Mouse (Mus musculus): ENCODE data around the gene Notum. TPM values are rescaled to one million over a fixed set of nuclear protein-coding genes. Genes with fewer than 3 reads are reported as not detected.
A peak's percentile ranks its signal among the peaks of the same experiment; 100 is the strongest.

Notum gene
- polyA plus RNA-seq, 1 experiment from 2014 or later = 0.27 TPM

GRCm38 (mm10) chr11:120613976-120614375, 47.0 kb downstream of the Notum start:
- ATAC-seq (ENCODE audit: low read depth) (no peak), DNase-seq (no peak)
- Histone ChIP-seq H3K9me3 (replicated peaks) (no peaks in the 10 kb centered on the region), H3K36me3 (peaks cover 75% of the 10 kb centered on the region), H3K4me2 (no peak overlapping the region), H3K4me3 (replicated peaks) (no peak overlapping the region), H3K27me3 (peaks cover 3% of the 10 kb centered on the region), H3K4me1 (replicated peaks) (peaks cover 49% of the 10 kb centered on the region), H3K27ac (peak overlapping the region; percentile 18; the same call in 1 of the 2 replicates), H3K9ac (no peak overlapping the region)
- WGBS (ENCODE audit: insufficient replicate concordance) = 81% methylated on average over 8 of the region's 8 CpGs

- no peak overlapping the region for H3K4me2 ChIP-seq
- no peak overlapping the region for H3K9ac ChIP-seq
- WGBS (ENCODE audit: insufficient replicate concordance) = 80% methylated on average over 10 of the region's 10 CpGs
- peaks cover 70% of the 10 kb centered on the region for H3K36me3 ChIP-seq
- no peak for DNase-seq
- ATAC-seq (ENCODE audit: low read depth) = no peak
- H3K27me3 ChIP-seq = peaks cover 8% of the 10 kb centered on the region
- H3K9me3 ChIP-seq (replicated peaks) = no peaks in the 10 kb centered on the region
- no peak overlapping the region for H3K4me3 ChIP-seq (replicated peaks)
- H3K4me1 ChIP-seq (replicated peaks) = peaks cover 50% of the 10 kb centered on the region
- peak overlapping the region; percentile 18; the same call in 1 of the 2 replicates for H3K27ac ChIP-seq
These were observed 47.4 kb downstream of the Notum start for GRCm38 (mm10) chr11:120613481-120613972.

- DNase-seq = peak; percentile 69
- H3K4me2 ChIP-seq = no peak overlapping the region
- peaks cover 16% of the 10 kb centered on the region for H3K27me3 ChIP-seq
- no peak overlapping the region for H3K9ac ChIP-seq
- H3K4me3 ChIP-seq (replicated peaks) = no peak overlapping the region
- peaks cover 51% of the 10 kb centered on the region for H3K4me1 ChIP-seq (replicated peaks)
- WGBS (ENCODE audit: insufficient replicate concordance) = 37% methylated on average over 6 of the region's 6 CpGs
- ATAC-seq (ENCODE audit: low read depth) = peak; percentile 8; the same call in 1 of the 2 replicates
- H3K9me3 ChIP-seq (replicated peaks) = no peaks in the 10 kb centered on the region
- H3K27ac ChIP-seq = no peak overlapping the region
- peaks cover 64% of the 10 kb centered on the region for H3K36me3 ChIP-seq
These were observed 48.2 kb downstream of the Notum start for GRCm38 (mm10) chr11:120612763-120613162.

- Histone ChIP-seq H3K27me3 (peaks cover 18% of the 10 kb centered on the region), H3K4me1 (replicated peaks) (peaks cover 44% of the 10 kb centered on the region), H3K9ac (no peak overlapping the region), H3K36me3 (peaks cover 75% of the 10 kb centered on the region), H3K9me3 (replicated peaks) (no peaks in the 10 kb centered on the region), H3K4me3 (replicated peaks) (no peak overlapping the region), H3K27ac (no peak overlapping the region), H3K4me2 (no peak overlapping the region)
- WGBS (ENCODE audit: insufficient replicate concordance) = 86% methylated on average over 9 of the region's 9 CpGs
- DNase-seq (no peak), ATAC-seq (ENCODE audit: low read depth) (no peak)
These were observed 50.4 kb downstream of the Notum start for GRCm38 (mm10) chr11:120610477-120611046.

GRCm38 (mm10) chr11:120609250-120609649, 51.7 kb downstream of the Notum start:
- H3K4me3 ChIP-seq (replicated peaks) = 0 out of 2 replicates have a peak overlapping the region, but pooled peaks have one; percentile 43
- peaks cover 18% of the 10 kb centered on the region for H3K27me3 ChIP-seq
- H3K4me1 ChIP-seq (replicated peaks) = peaks cover 43% of the 10 kb centered on the region
- WGBS (ENCODE audit: insufficient replicate concordance) = 22% methylated on average over 7 of the region's 8 CpGs
- H3K36me3 ChIP-seq = peaks cover 76% of the 10 kb centered on the region
- DNase-seq (no peak), ATAC-seq (ENCODE audit: low read depth) (peak; percentile 71)
- peak overlapping the region; percentile 60 for H3K4me2 ChIP-seq
- H3K9ac ChIP-seq = peak overlapping the region; percentile 55
- H3K27ac ChIP-seq = peak overlapping the region; percentile 70; the same call in 1 of the 2 replicates
- no peaks in the 10 kb centered on the region for H3K9me3 ChIP-seq (replicated peaks)

- peaks cover 18% of the 10 kb centered on the region for H3K27me3 ChIP-seq
- peaks cover 74% of the 10 kb centered on the region for H3K36me3 ChIP-seq
- ATAC-seq (ENCODE audit: low read depth) = no peak
- peak within 1 kb of the TSS; percentile 60 for H3K4me2 ChIP-seq
- H3K4me1 ChIP-seq (replicated peaks) = peaks cover 51% of the 10 kb centered on the region
- H3K27ac ChIP-seq = peak within 1 kb of the TSS; percentile 70
- peak within 1 kb of the TSS; percentile 43 for H3K4me3 ChIP-seq (replicated peaks)
- no peaks in the 10 kb centered on the region for H3K9me3 ChIP-seq (replicated peaks)
- 23% methylated on average over 45 of the region's 45 CpGs for WGBS (ENCODE audit: insufficient replicate concordance)
- no peak for DNase-seq
- H3K9ac ChIP-seq = peak within 1 kb of the TSS; percentile 55
These were observed 52.5 kb downstream of the Notum start, which contains the start of gene Npb for GRCm38 (mm10) chr11:120608241-120609034. Gene Npb (plus strand): TSS chr11:120608477.

GRCm38 (mm10) chr11:120606764-120607163, 54.2 kb downstream of the Notum start:
- Histone ChIP-seq H3K4me2 (no peak overlapping the region), H3K9me3 (replicated peaks) (no peaks in the 10 kb centered on the region), H3K9ac (no peak overlapping the region), H3K4me1 (replicated peaks) (peaks cover 63% of the 10 kb centered on the region), H3K36me3 (peaks cover 74% of the 10 kb centered on the region), H3K27me3 (peaks cover 18% of the 10 kb centered on the region), H3K4me3 (replicated peaks) (no peak overlapping the region), H3K27ac (no peak overlapping the region)
- 76% methylated on average over 4 of the region's 4 CpGs for WGBS (ENCODE audit: insufficient replicate concordance)
- no peak for ATAC-seq (ENCODE audit: low read depth)
- DNase-seq = no peak

- ATAC-seq (ENCODE audit: low read depth) (no peak), DNase-seq (no peak)
- no peak overlapping the region; the same call in 1 of the 2 replicates for H3K27ac ChIP-seq
- WGBS (ENCODE audit: insufficient replicate concordance) = 80% methylated on average over 7 of the region's 7 CpGs
- H3K4me2 ChIP-seq = no peak overlapping the region
- H3K27me3 ChIP-seq = peaks cover 18% of the 10 kb centered on the region
- H3K9ac ChIP-seq = no peak overlapping the region
- H3K36me3 ChIP-seq = peaks cover 70% of the 10 kb centered on the region
- H3K4me1 ChIP-seq (replicated peaks) = peaks cover 70% of the 10 kb centered on the region
- no peak overlapping the region for H3K4me3 ChIP-seq (replicated peaks)
- no peaks in the 10 kb centered on the region for H3K9me3 ChIP-seq (replicated peaks)
These were observed 55.3 kb downstream of the Notum start for GRCm38 (mm10) chr11:120605667-120606066.

Small RNAs within 50 kb of the gene (microRNA-seq; reads per million reads assigned to microRNA genes)
- gene Mir6936 = 10.6 reads per million, percentile 24 among the genes with 10 or more reads in this experiment

Other genes with a start within 250 kb of the Notum start
- gene Nploc4, start 223.5 kb downstream of the Notum start, polyA plus RNA-seq (2015; fragmentation: Nextera tagmentation; extraction: Ambion mirVana) = 22.3 and 26.8 TPM in 2 replicates
- gene Tspan10, start 218.5 kb downstream of the Notum start, polyA plus RNA-seq (2015; fragmentation: Nextera tagmentation; extraction: Ambion mirVana) = not detected in 2 replicates
- gene Pde6g, start 207.7 kb downstream of the Notum start, polyA plus RNA-seq (2015; fragmentation: Nextera tagmentation; extraction: Ambion mirVana) = 0.12 TPM in 1 of 2 replicates, not detected in the other
- 8.4 and 9.5 TPM in 2 replicates for gene Oxld1, start 203.1 kb downstream of the Notum start, polyA plus RNA-seq (2015; fragmentation: Nextera tagmentation; extraction: Ambion mirVana)
- gene Ccdc137, start 203.1 kb downstream of the Notum start, polyA plus RNA-seq (2015; fragmentation: Nextera tagmentation; extraction: Ambion mirVana) = 20.2 and 23.1 TPM in 2 replicates
- gene Arl16, start 193.6 kb downstream of the Notum start, polyA plus RNA-seq (2015; fragmentation: Nextera tagmentation; extraction: Ambion mirVana) = 15.9 and 16.0 TPM in 2 replicates
- gene Mrpl12, start 176.6 kb downstream of the Notum start, polyA plus RNA-seq (2015; fragmentation: Nextera tagmentation; extraction: Ambion mirVana) = 142 and 150 TPM in 2 replicates
- gene Slc25a10, start 169.3 kb downstream of the Notum start, polyA plus RNA-seq (2015; fragmentation: Nextera tagmentation; extraction: Ambion mirVana) = 42.2 and 44.1 TPM in 2 replicates
- gene Gcgr, start 130.5 kb downstream of the Notum start, polyA plus RNA-seq (2015; fragmentation: Nextera tagmentation; extraction: Ambion mirVana) = 10.0 and 10.7 TPM in 2 replicates
- gene Mcrip1, start 111.4 kb downstream of the Notum start, polyA plus RNA-seq (2015; fragmentation: Nextera tagmentation; extraction: Ambion mirVana) = 45.7 and 46.9 TPM in 2 replicates
- 0.22 TPM in 1 of 2 replicates, not detected in the other for gene Ppp1r27, start 110.0 kb downstream of the Notum start, polyA plus RNA-seq (2015; fragmentation: Nextera tagmentation; extraction: Ambion mirVana)
- gene P4hb, start 87.9 kb downstream of the Notum start, polyA plus RNA-seq (2015; fragmentation: Nextera tagmentation; extraction: Ambion mirVana) = 403 and 453 TPM in 2 replicates
- 258 and 276 TPM in 2 replicates for gene Arhgdia, start 79.6 kb downstream of the Notum start, polyA plus RNA-seq (2015; fragmentation: Nextera tagmentation; extraction: Ambion mirVana)
- 379 and 416 TPM in 2 replicates for gene Alyref, start 62.8 kb downstream of the Notum start, polyA plus RNA-seq (2015; fragmentation: Nextera tagmentation; extraction: Ambion mirVana)
- gene Anapc11, start 62.8 kb downstream of the Notum start, polyA plus RNA-seq (2015; fragmentation: Nextera tagmentation; extraction: Ambion mirVana) = 99.1 and 102 TPM in 2 replicates
- gene Npb, start 52.7 kb downstream of the Notum start, polyA plus RNA-seq (2015; fragmentation: Nextera tagmentation; extraction: Ambion mirVana) = 9.5 and 12.6 TPM in 2 replicates
- gene Pcyt2, start 43.2 kb downstream of the Notum start, polyA plus RNA-seq (2015; fragmentation: Nextera tagmentation; extraction: Ambion mirVana) = 114 and 116 TPM in 2 replicates
- 33.8 and 34.3 TPM in 2 replicates for gene Sirt7, start 35.9 kb downstream of the Notum start, polyA plus RNA-seq (2015; fragmentation: Nextera tagmentation; extraction: Ambion mirVana)
- 39.8 and 40.0 TPM in 2 replicates for gene Mafg, start 27.6 kb downstream of the Notum start, polyA plus RNA-seq (2015; fragmentation: Nextera tagmentation; extraction: Ambion mirVana)
- 6.0 and 6.9 TPM in 2 replicates for gene Pycr1, start 17.4 kb downstream of the Notum start, polyA plus RNA-seq (2015; fragmentation: Nextera tagmentation; extraction: Ambion mirVana)
- 0.23 TPM in 1 of 2 replicates, not detected in the other for gene Myadml2, start 13.0 kb downstream of the Notum start, polyA plus RNA-seq (2015; fragmentation: Nextera tagmentation; extraction: Ambion mirVana)
- 49.2 and 52.5 TPM in 2 replicates for gene Aspscr1, start 11.8 kb upstream of the Notum start, polyA plus RNA-seq (2015; fragmentation: Nextera tagmentation; extraction: Ambion mirVana)
- 123 and 126 TPM in 2 replicates for gene Cenpx, start 52.6 kb upstream of the Notum start, polyA plus RNA-seq (2015; fragmentation: Nextera tagmentation; extraction: Ambion mirVana)
- 13.0 and 14.3 TPM in 2 replicates for gene Lrrc45, start 52.8 kb upstream of the Notum start, polyA plus RNA-seq (2015; fragmentation: Nextera tagmentation; extraction: Ambion mirVana)
- 1.7 and 2.3 TPM in 2 replicates for gene Rac3, start 60.3 kb upstream of the Notum start, polyA plus RNA-seq (2015; fragmentation: Nextera tagmentation; extraction: Ambion mirVana)
- gene Dcxr, start 66.1 kb upstream of the Notum start, polyA plus RNA-seq (2015; fragmentation: Nextera tagmentation; extraction: Ambion mirVana) = 8.8 and 9.6 TPM in 2 replicates
- gene Cbr2, start 70.9 kb upstream of the Notum start, polyA plus RNA-seq (2015; fragmentation: Nextera tagmentation; extraction: Ambion mirVana) = 0.22 TPM in 1 of 2 replicates, not detected in the other
- gene Hmga1b, start 101.6 kb upstream of the Notum start, polyA plus RNA-seq (2015; fragmentation: Nextera tagmentation; extraction: Ambion mirVana) = 4.9 and 6.5 TPM in 2 replicates
- gene Rfng, start 123.0 kb upstream of the Notum start, polyA plus RNA-seq (2015; fragmentation: Nextera tagmentation; extraction: Ambion mirVana) = 11.2 and 15.4 TPM in 2 replicates
- 102 and 104 TPM in 2 replicates for gene Gps1, start 123.1 kb upstream of the Notum start, polyA plus RNA-seq (2015; fragmentation: Nextera tagmentation; extraction: Ambion mirVana)
- 82.6 and 86.2 TPM in 2 replicates for gene Dus1l, start 135.2 kb upstream of the Notum start, polyA plus RNA-seq (2015; fragmentation: Nextera tagmentation; extraction: Ambion mirVana)
- 15.3 and 17.9 TPM in 2 replicates for gene Fasn, start 163.4 kb upstream of the Notum start, polyA plus RNA-seq (2015; fragmentation: Nextera tagmentation; extraction: Ambion mirVana)